Mouse (Mus musculus): ENCODE measurements around the gene Ddx17. TPM values are rescaled to one million over a fixed set of nuclear protein-coding genes. Genes with fewer than 3 reads are reported as not detected.

Gene Ddx17
- total RNA-seq (2021), result 100 to 1,000 TPM; 363 to 364 TPM
- long read RNA-seq, experiment 1, full-length matches to known transcripts, result 3 of 23 reads
- long read RNA-seq, experiment 1, partial matches to known transcripts, result 1 of 23 reads
- long read RNA-seq, experiment 1, other reads (novel, unspliced or antisense), result 19 of 23 reads
- long read RNA-seq, experiment 2, partial matches to known transcripts, result 6 of 32 reads
- long read RNA-seq, experiment 2, other reads (novel, unspliced or antisense), result 26 of 32 reads

GRCm38 (mm10) chr15:79546410-79547288 is at the start of gene Ddx17:
Gene Ddx17, minus strand, starts transcription at chr15:79546741.
- peak; percentile 98 to 99 for DNase-seq (ENCODE audit: low spot score in 2 of 2)
- intact Hi-C loops (cut with DNase I), result loop anchor here (5.0 kb wide), 1 partner anchor 61 kb away; the partner anchor contains the start of gene Dmc1

GRCm38 (mm10) chr15:79581581-79581980 is 35.0 kb upstream of the Ddx17 start:
- intact Hi-C loops (cut with DNase I), result no loop called here
- DNase-seq (ENCODE audit: low spot score in 2 of 2), result no peak

- intact Hi-C loops (cut with DNase I), result no loop called here
- peak; percentile 39 to 64 for DNase-seq (ENCODE audit: low spot score in 2 of 2)
Measured at GRCm38 (mm10) chr15:79577671-79578426, 31.3 kb upstream of the Ddx17 start.

- intact Hi-C loops (cut with DNase I), result no loop called here
- no peak for DNase-seq (ENCODE audit: low spot score in 2 of 2)
Measured at GRCm38 (mm10) chr15:79576947-79577346, 30.4 kb upstream of the Ddx17 start.

GRCm38 (mm10) chr15:79575543-79576222 is 29.1 kb upstream of the Ddx17 start:
- no peak for DNase-seq (ENCODE audit: low spot score in 2 of 2)
- intact Hi-C loops (cut with DNase I), result no loop called here

- intact Hi-C loops (cut with DNase I), result loop anchor here (5.0 kb wide), 1 partner anchor 45 kb away; the partner anchor contains the start of gene Dmc1
- DNase-seq (ENCODE audit: low spot score in 2 of 2), result peak; percentile 66 to 82
Measured at GRCm38 (mm10) chr15:79562417-79562816, 15.9 kb upstream of the Ddx17 start.

DNA sequence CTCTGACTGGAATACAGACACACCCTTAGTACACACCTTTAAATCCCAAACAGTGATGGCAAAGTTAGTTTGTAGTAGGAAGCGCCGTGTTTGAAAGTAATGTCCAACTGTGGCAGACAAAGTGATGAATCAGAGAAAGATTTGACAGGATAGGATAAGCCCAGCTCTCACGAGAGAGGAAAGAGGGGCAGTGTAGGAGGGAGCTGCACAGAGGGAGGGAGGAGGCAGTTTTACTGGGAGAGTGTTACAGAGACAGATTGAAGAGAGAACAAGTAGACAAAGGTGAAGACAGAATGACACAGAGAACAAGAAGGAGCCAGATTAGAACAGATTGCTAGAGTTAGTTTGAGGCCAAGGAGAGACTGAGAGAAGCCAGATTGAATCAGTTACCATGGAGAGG is 13.1 kb upstream of the Ddx17 start:
- intact Hi-C loops (cut with DNase I), result loop anchor here (5.0 kb wide), 1 partner anchor 48 kb away; the partner anchor contains the start of gene Dmc1
- no peak for DNase-seq (ENCODE audit: low spot score in 2 of 2)

DNA sequence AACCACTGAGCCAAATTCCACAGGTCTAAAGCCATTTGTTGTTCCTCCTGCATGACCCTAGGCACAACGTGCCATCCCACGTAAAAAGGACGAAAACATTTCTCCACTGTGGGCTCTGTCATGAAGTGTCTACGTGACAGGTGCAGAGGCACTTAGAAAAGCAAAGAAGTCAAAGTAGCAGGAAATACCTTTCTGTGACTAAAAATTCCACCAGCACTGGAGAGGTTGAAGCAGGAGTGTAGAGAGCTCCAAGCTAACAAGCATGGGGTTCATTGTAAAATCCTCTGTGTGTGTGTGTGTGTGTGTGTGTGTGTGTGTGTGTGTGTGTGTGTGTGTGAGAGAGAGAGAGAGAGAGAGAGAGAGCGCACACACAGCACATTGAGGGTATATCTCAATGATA is 6.0 kb upstream of the Ddx17 start:
- DNase-seq (ENCODE audit: low spot score in 2 of 2), result no peak
- intact Hi-C loops (cut with DNase I), result no loop called here

GRCm38 (mm10) chr15:79548226-79548625 is 1.7 kb upstream of the Ddx17 start:
- intact Hi-C loops (cut with DNase I), result loop anchor here (5.0 kb wide), 1 partner anchor 59 kb away; the partner anchor contains the start of gene Dmc1
- no peak for DNase-seq (ENCODE audit: low spot score in 2 of 2)

DNA sequence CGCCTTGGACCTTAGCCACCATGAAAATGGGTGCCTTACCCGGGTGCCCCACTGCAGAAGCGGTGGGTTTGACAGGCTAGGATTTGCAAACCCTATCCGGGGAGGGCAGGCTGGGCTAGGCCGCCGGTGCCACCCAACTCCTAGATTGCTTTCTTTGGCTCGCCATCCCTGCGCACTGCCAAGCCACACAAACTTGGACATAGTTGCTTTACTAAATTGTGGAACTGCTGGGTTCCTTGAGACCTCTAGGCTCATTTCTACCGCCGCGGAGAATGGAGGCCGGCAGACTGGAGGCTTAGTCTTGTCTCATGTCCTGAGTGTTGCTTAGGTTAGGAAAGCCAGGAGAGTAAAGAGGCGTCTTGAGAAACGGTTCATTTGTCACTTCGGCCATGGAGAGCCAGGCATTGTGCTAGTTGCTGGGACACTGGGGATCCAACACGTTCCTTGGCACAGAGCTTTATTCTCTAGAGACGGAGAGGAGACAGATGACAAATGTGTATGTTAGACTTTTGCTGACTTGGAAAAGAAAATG is 814 bp upstream of the Ddx17 start:
- no peak for DNase-seq (ENCODE audit: low spot score in 2 of 2)

GRCm38 (mm10) chr15:79545921-79546399 is 581 bp downstream of the Ddx17 start:
- DNase-seq (ENCODE audit: low spot score in 2 of 2), result peak; percentile 50 to 62
- intact Hi-C loops (cut with DNase I), result loop anchor here (5.0 kb wide), 1 partner anchor 61 kb away; the partner anchor contains the start of gene Dmc1

More for the DNA sequence above, 814 bp upstream of the Ddx17 start:
- intact Hi-C loops (cut with DNase I), result loop anchor here (5.0 kb wide), 1 partner anchor 60 kb away; the partner anchor contains the start of gene Dmc1

DNA sequence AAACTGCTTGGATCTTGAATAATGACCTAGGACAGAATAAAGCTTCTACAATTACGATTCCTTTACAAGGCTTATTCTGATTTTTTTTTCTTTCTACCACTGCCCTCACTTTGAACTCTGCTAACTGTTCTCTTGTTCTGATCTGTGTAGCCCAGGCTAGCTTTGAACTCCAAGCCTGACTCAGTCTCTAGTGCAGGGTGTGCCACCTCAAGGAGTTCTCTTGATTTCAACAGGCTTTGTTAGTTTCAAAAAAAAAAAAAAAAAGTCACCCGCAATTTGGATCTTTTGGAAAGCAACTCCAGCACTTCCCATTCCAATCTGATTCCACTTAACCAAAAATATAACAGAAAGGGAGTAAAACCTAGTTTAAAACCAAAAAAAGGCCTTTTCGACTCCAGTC is 1.0 kb downstream of the Ddx17 start:
- intact Hi-C loops (cut with DNase I), result loop anchor here (5.0 kb wide), 1 partner anchor 62 kb away; the partner anchor contains the start of gene Dmc1
- DNase-seq (ENCODE audit: low spot score in 2 of 2), result no peak

GRCm38 (mm10) chr15:79543968-79544367 is 2.6 kb downstream of the Ddx17 start:
- no peak for DNase-seq (ENCODE audit: low spot score in 2 of 2)
- intact Hi-C loops (cut with DNase I), result no loop called here

DNA sequence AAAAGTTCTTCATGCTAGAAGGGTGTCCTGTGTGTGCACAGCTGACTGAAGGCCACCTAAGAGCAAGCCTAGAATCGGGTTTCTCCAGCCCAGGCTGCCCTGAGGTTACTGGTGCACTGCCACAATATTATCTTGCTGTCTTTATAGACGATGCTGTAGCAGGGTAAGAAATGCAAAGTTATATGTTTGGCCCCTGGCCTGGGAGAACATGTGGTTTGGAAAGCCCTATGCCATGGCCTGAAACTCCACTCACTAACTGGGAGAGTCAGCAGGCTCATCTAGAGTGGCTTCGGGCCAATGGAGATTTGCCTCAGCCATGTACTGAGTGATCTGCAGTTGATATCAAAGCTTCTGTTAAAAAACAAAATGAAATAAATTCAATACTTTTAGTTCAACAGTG is 12.7 kb downstream of the Ddx17 start:
- DNase-seq (ENCODE audit: low spot score in 2 of 2), result no peak
- intact Hi-C loops (cut with DNase I), result no loop called here

DNA sequence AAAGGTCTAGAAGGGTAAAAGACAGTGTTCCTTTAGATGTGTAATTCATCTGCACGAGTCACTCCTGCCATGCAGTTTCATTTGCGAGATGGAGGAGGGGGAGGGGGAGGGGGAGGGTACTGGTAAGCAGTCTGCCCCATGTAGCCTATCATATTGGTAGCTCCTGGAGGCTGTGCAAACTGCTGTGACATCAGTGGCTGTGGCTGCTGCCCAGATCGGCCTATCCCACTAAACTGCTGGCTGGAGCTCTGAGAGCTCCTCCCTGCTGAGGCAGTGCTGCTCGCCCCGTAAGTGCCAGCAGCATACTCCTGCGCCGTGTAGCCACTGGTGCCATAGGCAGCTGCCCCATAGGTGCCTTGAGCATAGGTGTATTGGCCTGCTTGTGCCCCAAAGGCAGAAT is 16.6 kb downstream of the Ddx17 start:
- intact Hi-C loops (cut with DNase I), result no loop called here
- no peak for DNase-seq (ENCODE audit: low spot score in 2 of 2)

GRCm38 (mm10) chr15:79527991-79528639 is 18.4 kb downstream of the Ddx17 start:
- intact Hi-C loops (cut with DNase I), result no loop called here
- no peak for DNase-seq (ENCODE audit: low spot score in 2 of 2)

GRCm38 (mm10) chr15:79527192-79527591 is 19.3 kb downstream of the Ddx17 start:
- intact Hi-C loops (cut with DNase I), result no loop called here
- no peak for DNase-seq (ENCODE audit: low spot score in 2 of 2)

Measured in left cerebral cortex, postnatal 14 days (tissue).